Mouse (Mus musculus): ENCODE results near the gene Negr1. TPM values are rescaled to one million over a fixed set of nuclear protein-coding genes. Genes with fewer than 3 reads are reported as not detected.

Negr1 gene
- under 1 TPM in 1 of 2 experiments, not detected in 1; 0.11 TPM for total RNA-seq (2023)

GRCm38 (mm10) chr3:156561524-156562423 is at the start of gene Negr1:
Negr1 (plus strand) TSS chr3:156561794.

